Mouse (Mus musculus) kidney, postnatal 14 days (tissue): ENCODE results near the gene Dock9.

Experiments
- DNase-seq: peaks from one replicate; pipeline ENCODE4 v3.0.0; 2022; ENCODE audit warnings: mixed read lengths

Gene Dock9

GRCm38 (mm10) chr14:121797457-121798410, at the start of gene Dock9:
Gene Dock9, minus strand, starts transcription at chr14:121797837.
- DNase-seq = peak; percentile 96

GRCm38 (mm10) chr14:121844486-121844885, 46.8 kb upstream of the Dock9 start:
- no peak for DNase-seq

GRCm38 (mm10) chr14:121840217-121840616, 42.6 kb upstream of the Dock9 start:
- DNase-seq = no peak

- DNase-seq = no peak
Observed at GRCm38 (mm10) chr14:121838161-121838560, 40.5 kb upstream of the Dock9 start.

GRCm38 (mm10) chr14:121833001-121833520, 35.4 kb upstream of the Dock9 start:
- DNase-seq = no peak

- DNase-seq = no peak
Observed at GRCm38 (mm10) chr14:121829816-121830442, 32.3 kb upstream of the Dock9 start.

GRCm38 (mm10) chr14:121827091-121827490, 29.5 kb upstream of the Dock9 start:
- DNase-seq = no peak

GRCm38 (mm10) chr14:121825521-121826445, 28.1 kb upstream of the Dock9 start:
- peak; percentile 30 for DNase-seq

- DNase-seq = peak; percentile 85
Observed at GRCm38 (mm10) chr14:121824322-121825103, 26.9 kb upstream of the Dock9 start.

- peak; percentile 10 for DNase-seq
Observed at GRCm38 (mm10) chr14:121822997-121823396, 25.4 kb upstream of the Dock9 start.

GRCm38 (mm10) chr14:121822506-121822905, 24.9 kb upstream of the Dock9 start:
- no peak for DNase-seq

GRCm38 (mm10) chr14:121806791-121807190, 9.2 kb upstream of the Dock9 start:
- no peak for DNase-seq

GRCm38 (mm10) chr14:121806316-121806715, 8.7 kb upstream of the Dock9 start:
- no peak for DNase-seq

- DNase-seq = no peak
Observed at GRCm38 (mm10) chr14:121804461-121804860, 6.8 kb upstream of the Dock9 start.

GRCm38 (mm10) chr14:121800962-121801361, 3.3 kb upstream of the Dock9 start:
- DNase-seq = peak; percentile 68

GRCm38 (mm10) chr14:121799112-121799511, 1.5 kb upstream of the Dock9 start:
- DNase-seq = no peak

- DNase-seq = peak; percentile 96
Observed at GRCm38 (mm10) chr14:121798411-121798799, 768 bp upstream of the Dock9 start.

- DNase-seq = no peak
Observed at GRCm38 (mm10) chr14:121796571-121797456, 823 bp downstream of the Dock9 start.

- DNase-seq = no peak
Observed at GRCm38 (mm10) chr14:121795536-121795935, 2.1 kb downstream of the Dock9 start.

GRCm38 (mm10) chr14:121793639-121794038, 4.0 kb downstream of the Dock9 start:
- no peak for DNase-seq

- DNase-seq = no peak
Observed at GRCm38 (mm10) chr14:121791935-121792334, 5.7 kb downstream of the Dock9 start.
